Mouse (Mus musculus) ovary, postnatal 10 days (tissue): ENCODE results near the gene Ccnb1.
A peak's percentile ranks its signal among the peaks of the same experiment; 100 is the strongest.
"Not testable (repeated sequence)": the region's sequence is repeated elsewhere in the genome, so short reads cannot be mapped to it uniquely, and the experiment has no call there.

ENCODE experiments used
- DNase-seq: peaks from one replicate; pipeline ENCODE4 v3.0.0; 2022; ENCODE audit warnings: low spot score

Ccnb1 gene

DNA sequence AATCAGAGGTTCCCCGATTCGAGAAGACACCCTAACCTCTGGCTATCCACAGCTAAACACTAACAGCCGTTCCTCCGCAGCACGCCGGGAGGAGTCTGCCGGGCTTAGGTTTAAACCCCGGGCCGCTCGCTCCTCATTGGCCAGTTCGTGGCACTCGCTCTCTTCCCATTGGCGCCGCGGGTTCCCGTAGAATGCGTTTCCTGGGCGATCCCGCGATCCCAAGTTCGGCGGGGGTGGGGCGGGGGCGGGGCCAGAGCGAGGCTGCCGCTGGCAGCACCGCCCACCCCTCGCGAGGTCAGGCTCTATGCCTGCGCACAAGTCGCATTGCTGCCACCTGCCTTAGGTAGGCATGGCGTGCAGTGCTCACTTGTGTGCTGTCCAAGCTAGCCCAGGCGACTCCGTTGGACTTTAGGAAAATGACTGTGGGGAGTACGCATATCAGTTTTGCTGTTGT lies at the start of gene Ccnb1:
Gene Ccnb1, minus strand, starts transcription at position 157 of the 454 bp plus-strand sequence.
- peak; percentile 82 for DNase-seq

DNA sequence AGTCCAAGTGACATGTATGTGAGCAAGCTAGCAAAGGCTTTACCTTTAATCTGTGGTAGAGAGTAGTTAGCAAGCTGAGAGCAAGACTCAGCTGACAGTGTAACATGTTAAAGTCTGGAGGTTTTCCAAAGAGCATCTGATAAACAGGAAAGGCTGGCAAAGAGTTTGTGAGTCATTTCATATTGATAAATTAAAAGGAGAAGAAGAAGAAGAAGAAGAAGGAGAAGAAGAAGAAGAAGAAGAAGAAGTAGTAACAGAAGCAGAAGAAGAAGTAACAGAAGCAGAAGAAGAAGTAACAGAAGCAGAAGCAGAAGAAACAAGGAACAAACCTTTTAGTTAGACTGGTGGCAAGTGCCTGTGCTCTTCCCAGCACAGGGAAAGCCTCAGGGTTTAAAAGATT lies 48.4 kb upstream of the Ccnb1 start:
- no peak for DNase-seq

- no peak for DNase-seq
Observed at GRCm38 (mm10) chr13:100833640-100834002, 47.3 kb upstream of the Ccnb1 start.

- peak; percentile 94 for DNase-seq
Observed at GRCm38 (mm10) chr13:100832741-100833639, 46.6 kb upstream of the Ccnb1 start, which contains the start of gene Slc30a5. Gene Slc30a5 (minus strand): TSS chr13:100833427.

DNA sequence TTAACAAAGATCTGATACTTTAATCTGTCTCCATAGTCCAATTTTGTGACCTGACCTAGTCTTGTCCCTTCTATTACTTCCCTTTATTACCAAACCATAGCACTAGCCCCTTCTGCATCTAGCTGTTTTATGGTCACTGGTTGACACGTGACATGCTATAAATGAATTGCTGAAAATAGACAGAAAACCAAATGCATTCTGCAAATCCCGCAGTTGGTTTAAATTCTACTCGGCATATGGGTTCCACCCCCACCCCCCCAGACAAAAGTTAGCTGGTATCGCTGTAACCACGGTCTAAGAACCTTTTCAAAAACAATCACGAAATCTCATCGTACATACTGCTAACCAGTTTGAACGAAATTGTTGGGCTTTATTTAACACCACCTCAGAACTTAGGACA lies 45.8 kb upstream of the Ccnb1 start:
- no peak for DNase-seq

GRCm38 (mm10) chr13:100831123-100831522 lies 44.8 kb upstream of the Ccnb1 start:
- no peak for DNase-seq

- DNase-seq, result no peak
Observed at GRCm38 (mm10) chr13:100825627-100826410, 39.4 kb upstream of the Ccnb1 start.

- no peak for DNase-seq
Observed at GRCm38 (mm10) chr13:100824916-100825315, 38.5 kb upstream of the Ccnb1 start.

- DNase-seq, result no peak
Observed at GRCm38 (mm10) chr13:100824306-100824705, 37.9 kb upstream of the Ccnb1 start.

- no peak for DNase-seq
Observed at GRCm38 (mm10) chr13:100823863-100824262, 37.5 kb upstream of the Ccnb1 start.

DNA sequence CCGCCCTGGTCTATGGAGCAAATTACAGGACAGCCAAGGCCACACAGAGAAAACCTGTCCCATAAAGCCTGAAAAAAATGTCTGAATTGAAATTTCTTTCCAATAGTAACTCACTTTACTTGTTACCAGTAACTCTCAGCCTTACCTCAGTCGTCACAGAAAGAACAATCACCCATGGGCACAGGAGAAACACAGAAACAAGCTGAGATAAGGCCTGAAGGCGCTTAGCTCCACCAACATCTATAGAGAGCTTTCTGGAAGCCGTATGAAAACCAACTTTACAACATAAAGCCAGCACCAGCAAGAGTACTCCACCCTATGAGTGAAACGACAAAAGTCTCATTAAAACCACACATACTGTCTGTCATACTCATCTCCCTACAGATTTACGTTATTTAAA lies 28.1 kb upstream of the Ccnb1 start:
- DNase-seq, result no peak

GRCm38 (mm10) chr13:100805776-100806175 lies 19.4 kb upstream of the Ccnb1 start:
- no peak for DNase-seq

GRCm38 (mm10) chr13:100797171-100797570 lies 10.8 kb upstream of the Ccnb1 start:
- DNase-seq, result no peak

GRCm38 (mm10) chr13:100789083-100789482 lies 2.7 kb upstream of the Ccnb1 start:
- DNase-seq, result no peak

DNA sequence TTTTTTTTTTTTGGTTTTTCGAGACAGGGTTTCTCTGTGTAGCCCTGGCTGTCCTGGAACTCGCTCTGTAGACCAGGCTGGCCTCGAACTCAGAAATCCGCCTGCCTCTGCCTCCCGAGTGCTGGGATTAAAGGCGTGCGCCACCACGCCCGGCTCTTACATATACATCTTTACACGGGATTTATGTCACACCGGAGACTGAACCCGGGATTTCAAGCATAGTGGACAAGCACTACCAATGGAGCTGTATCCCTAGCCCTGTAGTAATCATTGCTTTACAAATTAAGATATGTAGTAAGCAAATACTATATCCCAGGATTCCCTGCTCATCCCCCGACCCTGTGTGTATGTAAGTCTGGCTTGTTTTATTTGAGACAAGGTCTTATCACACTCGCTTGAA lies 1.7 kb upstream of the Ccnb1 start:
- DNase-seq, result not testable (repeated sequence)

GRCm38 (mm10) chr13:100787316-100788010 lies 1.1 kb upstream of the Ccnb1 start:
- DNase-seq, result no peak

- no peak for DNase-seq
Observed at GRCm38 (mm10) chr13:100785806-100786413, 460 bp downstream of the Ccnb1 start.

DNA sequence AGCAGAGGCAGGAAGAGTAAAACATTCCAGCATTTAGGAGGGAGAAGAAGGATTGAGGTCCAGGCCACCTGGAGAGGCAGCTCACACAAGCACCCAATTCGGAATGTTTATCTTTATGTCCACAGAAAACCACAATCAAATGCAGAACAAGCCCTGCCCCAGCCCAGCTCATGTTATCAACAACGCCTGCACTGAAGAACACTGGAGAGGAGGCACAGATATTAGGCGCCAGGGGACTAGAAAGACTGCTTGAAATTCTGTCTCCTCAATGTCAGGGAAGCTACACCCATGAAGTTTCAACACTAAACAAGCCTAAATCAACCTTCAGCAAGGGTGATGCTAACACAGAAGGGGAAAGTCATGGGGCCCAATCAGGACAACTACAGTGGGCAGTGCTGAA lies 8.9 kb downstream of the Ccnb1 start:
- no peak for DNase-seq

DNA sequence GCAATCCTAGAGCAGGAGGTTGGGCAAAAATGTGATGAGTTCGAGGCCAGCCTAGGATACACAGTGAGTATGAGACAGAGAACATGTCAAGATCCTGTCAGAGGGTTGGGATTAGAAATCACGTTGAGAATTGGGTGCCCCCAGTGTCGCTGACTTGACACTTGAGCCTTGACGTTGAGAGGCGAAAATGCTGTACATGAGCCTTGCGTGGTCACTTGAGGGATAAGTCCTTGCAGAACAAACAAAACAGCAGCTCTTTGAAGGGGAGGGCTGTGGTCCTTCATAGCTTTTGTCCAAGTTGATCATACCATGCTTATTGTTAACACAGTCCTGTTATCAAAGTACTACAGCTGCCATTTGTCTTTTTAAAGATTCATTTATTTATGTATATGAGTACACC lies 9.7 kb downstream of the Ccnb1 start:
- DNase-seq, result no peak

DNA sequence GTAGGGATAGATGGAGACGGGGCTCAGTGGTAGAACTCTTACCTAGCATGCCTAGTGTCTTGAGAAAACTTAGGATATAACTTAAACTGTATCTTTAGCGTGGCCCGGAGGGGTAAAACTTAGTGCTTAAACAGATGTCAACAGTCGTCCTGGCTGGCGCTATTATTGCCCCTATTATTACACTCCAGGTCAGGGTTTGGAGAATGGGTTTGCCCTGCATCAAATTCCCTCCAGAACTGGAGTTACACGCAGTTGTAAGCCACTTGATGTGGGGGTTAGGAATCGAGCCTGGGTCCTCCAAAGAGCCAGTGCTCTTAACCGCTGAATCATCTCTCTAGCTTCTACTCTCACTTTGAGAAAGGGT lies 10.3 kb downstream of the Ccnb1 start:
- no peak for DNase-seq

- DNase-seq, result peak; percentile 52
Observed at GRCm38 (mm10) chr13:100775252-100776055, 10.9 kb downstream of the Ccnb1 start, which contains the start of gene Cenph. Gene Cenph (minus strand): TSS chr13:100775899.
